ENCODE assay signal across 24 mouse cellular contexts in the genomic region with DNA sequence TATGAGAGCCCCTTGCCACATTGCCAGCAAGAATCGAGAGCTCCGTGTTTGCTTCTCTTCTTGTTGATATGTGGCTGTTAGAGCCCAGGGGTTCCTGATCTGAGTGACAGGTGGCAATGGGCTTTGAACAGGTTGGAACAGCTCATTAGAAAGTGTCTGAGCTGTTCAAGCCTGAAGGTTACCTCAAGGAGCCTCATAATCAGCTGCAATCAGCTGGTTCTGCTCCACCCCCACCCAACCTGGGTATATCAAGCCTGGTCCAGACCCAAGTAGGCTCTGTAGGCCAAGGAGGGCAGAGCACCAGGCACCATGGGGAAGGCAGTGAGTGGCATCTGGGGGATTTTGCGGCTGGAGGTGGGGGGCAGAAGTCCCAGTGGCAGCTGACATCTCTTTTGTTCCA. TPM values are rescaled to one million over a fixed set of nuclear protein-coding genes. Genes with fewer than 3 reads are reported as not detected.
DNase-seq lines count a peak whose midpoint lies in the region; ATAC-seq and TF ChIP-seq lines count a peak whose summit lies in the region.
"Had no signal": no experiment of that assay in that cellular context is flagged by ENCODE, and none has a peak within 500 bp of the region (broad histone marks: within the 10 kb centered on the region; RNA-seq: fewer than 3 reads in every experiment).

Gene Atp4a (plus strand): TSS at position 268 of the 400 bp plus-strand sequence.

- ATAC-seq in kidney, postnatal 0 days (replicated peaks; ENCODE audit: low FRiP score, low read depth): 0 out of 2 replicates have a peak, but pooled peaks have one; percentile 40
- ATAC-seq in kidney, embryonic 15.5 days (replicated peaks; ENCODE audit: low FRiP score): no peak
- ATAC-seq in stomach, embryonic 16.5 days (ENCODE audit: insufficient read depth, low FRiP score): no peak
- ATAC-seq: CD4-positive, CD25-positive, alpha-beta regulatory T cell, adult 4 months; forebrain, embryonic 16.5 days had no signal

- no peak within 1 kb of the TSS for H3K4me2 ChIP-seq in kidney, postnatal 0 days (ENCODE audit: low read length)
- H3K4me2 ChIP-seq in kidney, embryonic 15.5 days: no peak within 1 kb of the TSS
- no peak within 1 kb of the TSS for H3K4me2 ChIP-seq in stomach, embryonic 16.5 days (ENCODE audit: low read depth, low read length)
- H3K4me2 ChIP-seq: embryonic facial prominence, embryonic 15.5 days; heart, embryonic 11.5 days; heart, embryonic 15.5 days had no signal

- H3K27ac ChIP-seq in kidney, postnatal 0 days: no peak within 1 kb of the TSS
- no peak within 1 kb of the TSS for H3K27ac ChIP-seq in kidney, embryonic 15.5 days
- no peak within 1 kb of the TSS for H3K27ac ChIP-seq in stomach, embryonic 16.5 days (ENCODE audit: low read length)
- H3K27ac ChIP-seq: embryonic facial prominence, embryonic 15.5 days; forebrain, embryonic 10.5 days; heart, adult 2 months; heart, embryonic 15.5 days had no signal

- no peak within 1 kb of the TSS for H3K9ac ChIP-seq in kidney, postnatal 0 days (ENCODE audit: low read depth, low read length)
- no peak within 1 kb of the TSS for H3K9ac ChIP-seq in kidney, embryonic 15.5 days
- H3K9ac ChIP-seq in stomach, embryonic 16.5 days (ENCODE audit: low read length): no peak within 1 kb of the TSS
- H3K9ac ChIP-seq: embryonic facial prominence, embryonic 15.5 days; heart, embryonic 15.5 days had no signal

- no peaks in the 10 kb centered on the region; the same call in 1 of the 2 replicates for H3K4me1 ChIP-seq in kidney, postnatal 0 days (replicated peaks; ENCODE audit: insufficient read depth, low read length)
- H3K4me1 ChIP-seq in kidney, embryonic 15.5 days: peaks cover 2% of the 10 kb centered on the region; the same call in 1 of the 2 replicates
- H3K4me1 ChIP-seq in stomach, embryonic 16.5 days (ENCODE audit: control insufficient read depth, insufficient read depth, low read length): peaks cover 3% of the 10 kb centered on the region

- no peaks in the 10 kb centered on the region for H3K9me3 ChIP-seq in kidney, postnatal 0 days (replicated peaks; ENCODE audit: low read length)
- H3K9me3 ChIP-seq in kidney, embryonic 15.5 days (replicated peaks): no peaks in the 10 kb centered on the region
- H3K9me3 ChIP-seq in stomach, embryonic 16.5 days (replicated peaks; ENCODE audit: control insufficient read depth, low read length): no peaks in the 10 kb centered on the region
- H3K9me3 ChIP-seq: embryonic facial prominence, embryonic 15.5 days; forebrain, embryonic 10.5 days; G1E; heart, embryonic 15.5 days had no signal

- peaks cover 5% of the 10 kb centered on the region; the same call in 1 of the 2 replicates for H3K27me3 ChIP-seq in kidney, postnatal 0 days (ENCODE audit: insufficient read depth, low read length)
- peaks cover 32% of the 10 kb centered on the region for H3K27me3 ChIP-seq in kidney, embryonic 15.5 days
- peaks cover 11% of the 10 kb centered on the region for H3K27me3 ChIP-seq in stomach, embryonic 16.5 days (ENCODE audit: control insufficient read depth, insufficient read depth, low read length)

- TF ChIP-seq CTCF in kidney, postnatal 0 days (IDR thresholded peaks at IDR 0.05; ENCODE audit: low read depth): no peak

- WGBS in kidney, postnatal 0 days: 67% methylated on average over 3 of the region's 3 CpGs
- WGBS in kidney, embryonic 15.5 days: 76% methylated on average over 3 of the region's 3 CpGs
- 70% methylated on average over 3 of the region's 3 CpGs for WGBS in stomach, embryonic 16.5 days

- H3K4me3 ChIP-seq in kidney, postnatal 0 days (replicated peaks; ENCODE audit: low read depth, low read length): no peak within 1 kb of the TSS
- H3K4me3 ChIP-seq in kidney, embryonic 15.5 days (replicated peaks): no peak within 1 kb of the TSS
- H3K4me3 ChIP-seq in stomach, embryonic 16.5 days (replicated peaks; ENCODE audit: low read length): no peak within 1 kb of the TSS
- H3K4me3 ChIP-seq: embryonic facial prominence, embryonic 15.5 days; erythroblast, embryonic 14.5 days; forebrain, embryonic 10.5 days; heart, adult 2 months; heart, embryonic 15.5 days had no signal

- no peaks in the 10 kb centered on the region for H3K36me3 ChIP-seq in kidney, postnatal 0 days (ENCODE audit: insufficient read depth, low read length)
- H3K36me3 ChIP-seq in kidney, embryonic 15.5 days: no peaks in the 10 kb centered on the region
- H3K36me3 ChIP-seq in stomach, embryonic 16.5 days (ENCODE audit: control insufficient read depth, insufficient read depth, low read length): no peaks in the 10 kb centered on the region
- H3K36me3 ChIP-seq: embryonic facial prominence, embryonic 15.5 days; forebrain, embryonic 10.5 days; G1E; heart, embryonic 15.5 days had no signal

- DNase-seq in kidney, adult 11 months: peak; percentile 45
- DNase-seq in kidney, postnatal 10 days: no peak
- DNase-seq in kidney, postnatal 0 days (ENCODE audit: low spot score): no peak
- no peak for DNase-seq in gonadal fat pad, adult 2 months (ENCODE audit: low read depth)
- DNase-seq in embryo, embryonic 11 days: no peak
- DNase-seq: adrenal gland, adult 8-10 months; adrenal gland, postnatal 36 days; B cell, adult 2 months; cerebellum, adult 2 months; cerebellum, postnatal 10 days; gastrocnemius, postnatal 10 days; heart, adult 2 months; heart, postnatal 14 days had no signal

RNA-seq across cellular contexts. Expression of gene Atp4a, which starts in this region (rescaled TPM):
- polyA plus RNA-seq in kidney, postnatal 0 days (2015; fragmentation: Nextera tagmentation; extraction: Ambion mirVana): 4.6 and 5.0 TPM in 2 replicates
- 1.3 and 1.5 TPM in 2 replicates for polyA plus RNA-seq in kidney, embryonic 15.5 days (2015; fragmentation: Nextera tagmentation; extraction: Ambion mirVana)
- 80.5 and 104 TPM in 2 replicates for polyA plus RNA-seq in gonadal fat pad, adult 2 months (2012; rRNA removed)
- polyA plus RNA-seq in stomach, embryonic 16.5 days (2015; fragmentation: Nextera tagmentation; extraction: Ambion mirVana): 22.3 and 44.6 TPM in 2 replicates
- polyA plus RNA-seq: CD4-positive, CD25-positive, alpha-beta regulatory T cell, adult 4 months; embryonic facial prominence, embryonic 11.5 days; erythroblast, embryonic 14.5 days; G1E; heart, adult 2 months had no signal
